Mouse (Mus musculus): ENCODE results near the gene Grsf1. TPM values are rescaled to one million over a fixed set of nuclear protein-coding genes. Genes with fewer than 3 reads are reported as not detected.
A peak's percentile ranks its signal among the peaks of the same experiment; 100 is the strongest.

The Grsf1 gene
- 80.3 and 82.5 TPM in 2 replicates for polyA plus RNA-seq (2012; rRNA removed)

DNA sequence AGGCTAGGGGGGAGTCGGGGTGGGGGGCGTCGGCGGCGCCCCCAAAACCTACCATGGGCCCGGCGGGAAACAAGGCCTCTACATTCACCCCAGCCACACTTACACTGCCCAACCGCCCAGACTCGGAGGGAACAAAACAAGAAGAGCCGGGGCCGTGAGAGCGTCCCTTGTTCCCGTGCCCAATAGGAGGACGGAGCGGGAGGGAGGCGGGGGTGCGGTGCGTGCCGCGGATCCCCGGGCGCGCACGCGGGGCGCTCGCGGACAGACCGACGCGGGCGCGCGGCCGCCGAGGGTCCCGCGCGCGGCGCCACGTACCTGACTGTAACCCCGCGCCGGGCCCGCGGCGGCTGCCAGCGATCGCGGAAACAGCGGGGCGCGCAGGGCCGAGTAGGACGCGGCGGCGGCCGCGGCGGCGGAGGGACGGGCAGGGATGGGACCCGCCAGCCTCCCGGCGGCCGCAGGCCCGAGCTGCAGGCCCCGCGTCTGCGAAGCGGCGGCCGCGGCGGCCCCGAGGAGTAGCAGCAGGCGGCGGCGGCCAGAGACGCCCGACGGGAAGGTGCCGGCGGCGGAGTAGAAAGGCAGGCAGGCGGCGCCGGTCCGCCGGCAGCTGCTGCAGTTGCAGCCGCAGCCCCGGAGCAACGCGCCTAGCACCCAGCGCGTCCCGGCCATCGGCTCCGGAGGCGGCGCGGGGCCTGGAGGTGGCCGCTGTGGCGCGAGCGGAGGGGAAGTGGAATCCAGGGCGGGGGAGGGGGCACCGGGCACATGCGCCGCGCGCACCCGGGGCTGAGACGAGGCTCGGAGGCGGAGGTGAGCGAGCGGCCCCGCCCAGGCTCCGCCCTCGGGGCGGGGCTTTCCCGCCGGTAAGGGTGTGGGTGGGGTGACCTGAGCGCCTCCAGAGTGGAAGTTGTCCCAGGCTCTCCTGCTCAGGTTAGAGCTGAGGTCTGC, at the start of gene Grsf1:
Gene Grsf1 (minus strand): TSS at position 729 of the 945 bp plus-strand sequence.
- peak; percentile 56 to 90 for DNase-seq (ENCODE audit: extremely low spot score in 1 of 2, low spot score in 1 of 2)

DNA sequence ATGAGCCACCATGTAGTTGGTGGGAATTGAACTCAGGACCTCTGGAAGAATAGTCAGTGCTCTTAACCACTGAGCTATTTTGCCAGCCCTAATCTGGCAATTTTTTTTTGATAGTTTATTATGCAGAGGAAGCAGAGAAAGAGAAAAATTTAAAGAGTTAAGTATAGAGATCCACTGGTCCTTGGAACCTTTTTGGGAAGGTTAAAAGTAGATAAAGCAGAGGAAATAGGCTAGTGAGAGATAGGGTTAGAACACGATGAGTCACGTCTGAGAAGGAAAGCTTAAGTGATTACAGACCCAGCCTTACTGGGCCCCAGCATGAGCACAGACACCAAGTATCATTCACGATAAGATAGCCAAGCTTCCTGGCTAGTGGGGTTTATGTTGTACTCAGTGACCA, 48.1 kb upstream of the Grsf1 start:
- DNase-seq (ENCODE audit: extremely low spot score in 1 of 2, low spot score in 1 of 2), result no peak

DNA sequence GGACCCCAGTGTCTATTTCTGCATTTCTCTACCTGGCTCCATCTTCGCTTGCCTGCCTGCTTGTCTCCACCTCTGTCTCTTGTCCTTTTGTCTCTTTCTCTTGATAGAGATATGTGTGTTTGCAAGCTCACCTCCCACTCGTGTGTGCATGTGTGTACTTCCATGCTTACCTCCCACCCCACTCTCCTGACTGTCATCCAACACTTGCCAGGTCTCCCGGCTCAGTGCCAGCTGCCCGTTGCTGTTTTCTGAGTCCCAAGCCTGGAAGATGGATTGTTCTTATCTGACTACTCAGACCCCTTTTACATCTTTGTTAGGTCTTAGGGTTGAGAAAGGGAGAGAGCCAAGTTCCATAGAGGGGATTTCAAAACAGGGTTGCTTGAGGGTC, 46.2 kb upstream of the Grsf1 start:
- DNase-seq (ENCODE audit: extremely low spot score in 1 of 2, low spot score in 1 of 2), result peak in 1 of 2 experiments; percentile 20

GRCm38 (mm10) chr5:88721565-88722212, 45.7 kb upstream of the Grsf1 start:
- DNase-seq (ENCODE audit: extremely low spot score in 1 of 2, low spot score in 1 of 2), result no peak

DNA sequence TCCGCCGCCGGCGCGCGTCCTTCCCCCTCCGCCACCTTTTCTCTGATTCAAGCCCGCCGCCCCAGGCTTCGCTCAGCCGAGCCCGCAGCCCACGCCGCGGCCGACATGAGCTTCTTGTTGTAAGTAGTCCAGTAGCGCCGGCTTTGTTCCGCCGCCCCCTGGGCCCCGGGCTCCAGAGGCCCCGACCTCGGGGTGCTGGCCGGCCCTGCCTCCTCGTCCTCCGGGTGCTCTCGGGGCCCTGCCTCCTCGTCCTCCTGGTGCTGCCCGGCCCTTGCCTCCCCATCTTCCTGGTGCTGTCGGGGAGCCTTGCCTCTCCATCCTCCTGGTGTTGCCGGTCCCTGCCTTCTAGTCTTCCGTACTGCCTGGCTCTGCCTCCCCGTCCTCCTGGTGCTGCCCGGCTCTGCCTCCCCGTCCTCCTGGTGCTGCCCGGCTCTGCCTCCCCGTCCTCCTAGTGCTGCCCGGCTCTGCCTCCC, 45.1 kb upstream of the Grsf1 start:
- no peak for DNase-seq (ENCODE audit: extremely low spot score in 1 of 2, low spot score in 1 of 2)

GRCm38 (mm10) chr5:88720116-88721002, 44.4 kb upstream of the Grsf1 start, which contains the start of gene Mob1b:
Gene Mob1b, plus strand, starts transcription at chr5:88720855.
- peak; percentile 89 to 97 for DNase-seq (ENCODE audit: extremely low spot score in 1 of 2, low spot score in 1 of 2)

DNA sequence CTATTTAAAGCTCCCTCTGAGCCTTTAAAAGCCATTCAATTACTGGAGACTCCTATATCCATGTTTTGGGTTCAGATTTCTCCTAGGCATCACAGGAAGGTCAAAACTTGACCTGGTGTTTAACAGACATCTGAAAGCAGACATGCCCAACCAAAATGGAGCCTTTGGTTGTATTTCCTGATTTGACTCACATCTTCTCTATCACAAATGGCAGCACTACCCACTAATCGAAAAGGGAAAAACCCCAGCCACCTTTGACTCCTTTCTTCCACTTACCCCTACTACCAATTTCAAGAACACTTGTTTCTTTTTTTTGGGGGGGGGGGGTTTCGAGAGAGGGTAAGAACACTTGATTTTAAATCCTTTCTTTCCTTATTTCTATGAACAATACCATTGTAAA, 41.0 kb upstream of the Grsf1 start:
- DNase-seq (ENCODE audit: extremely low spot score in 1 of 2, low spot score in 1 of 2), result no peak

DNA sequence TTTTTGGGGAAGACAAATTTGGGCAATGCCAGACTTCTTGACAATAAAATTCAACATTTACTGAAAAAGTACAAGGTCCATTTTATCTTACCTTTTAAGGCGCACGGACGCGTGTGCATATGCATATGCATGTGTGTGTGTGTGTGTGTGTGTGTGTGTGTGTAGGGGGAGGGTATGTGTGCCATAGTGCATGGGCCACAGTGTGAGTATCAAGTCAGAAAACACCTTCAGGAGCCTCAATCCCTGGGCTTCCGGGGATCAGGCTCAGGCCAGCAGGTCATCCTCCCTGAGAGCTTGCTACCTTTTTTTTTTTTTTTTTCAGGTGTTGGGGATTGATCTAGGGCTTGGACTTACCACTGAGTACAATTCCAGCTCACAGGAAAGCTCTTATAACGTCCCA, 36.4 kb upstream of the Grsf1 start:
- no peak for DNase-seq (ENCODE audit: extremely low spot score in 1 of 2, low spot score in 1 of 2)

GRCm38 (mm10) chr5:88711618-88712224, 35.8 kb upstream of the Grsf1 start:
- DNase-seq (ENCODE audit: extremely low spot score in 1 of 2, low spot score in 1 of 2), result no peak

GRCm38 (mm10) chr5:88711128-88711527, 35.2 kb upstream of the Grsf1 start:
- no peak for DNase-seq (ENCODE audit: extremely low spot score in 1 of 2, low spot score in 1 of 2)

DNA sequence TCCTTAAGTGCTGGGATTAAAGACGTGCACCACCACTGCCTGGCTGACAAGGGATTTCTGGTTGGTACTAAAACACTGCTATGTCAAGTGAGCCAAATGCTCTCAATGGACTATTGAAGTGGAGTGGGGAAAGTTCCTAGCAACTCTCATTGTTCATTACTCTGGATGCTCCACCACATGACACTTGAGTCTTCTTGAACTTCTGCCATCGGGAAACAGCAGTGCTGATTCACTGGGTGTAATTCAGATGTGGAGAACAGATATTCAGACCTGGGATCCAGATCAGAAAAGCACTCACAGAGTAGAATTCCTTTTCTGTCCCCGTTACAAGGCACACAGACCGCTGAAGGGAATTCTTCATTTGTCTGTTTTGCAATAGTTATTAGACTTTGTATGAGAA, 27.6 kb upstream of the Grsf1 start:
- no peak for DNase-seq (ENCODE audit: extremely low spot score in 1 of 2, low spot score in 1 of 2)

GRCm38 (mm10) chr5:88702041-88702440, 26.1 kb upstream of the Grsf1 start:
- no peak for DNase-seq (ENCODE audit: extremely low spot score in 1 of 2, low spot score in 1 of 2)

DNA sequence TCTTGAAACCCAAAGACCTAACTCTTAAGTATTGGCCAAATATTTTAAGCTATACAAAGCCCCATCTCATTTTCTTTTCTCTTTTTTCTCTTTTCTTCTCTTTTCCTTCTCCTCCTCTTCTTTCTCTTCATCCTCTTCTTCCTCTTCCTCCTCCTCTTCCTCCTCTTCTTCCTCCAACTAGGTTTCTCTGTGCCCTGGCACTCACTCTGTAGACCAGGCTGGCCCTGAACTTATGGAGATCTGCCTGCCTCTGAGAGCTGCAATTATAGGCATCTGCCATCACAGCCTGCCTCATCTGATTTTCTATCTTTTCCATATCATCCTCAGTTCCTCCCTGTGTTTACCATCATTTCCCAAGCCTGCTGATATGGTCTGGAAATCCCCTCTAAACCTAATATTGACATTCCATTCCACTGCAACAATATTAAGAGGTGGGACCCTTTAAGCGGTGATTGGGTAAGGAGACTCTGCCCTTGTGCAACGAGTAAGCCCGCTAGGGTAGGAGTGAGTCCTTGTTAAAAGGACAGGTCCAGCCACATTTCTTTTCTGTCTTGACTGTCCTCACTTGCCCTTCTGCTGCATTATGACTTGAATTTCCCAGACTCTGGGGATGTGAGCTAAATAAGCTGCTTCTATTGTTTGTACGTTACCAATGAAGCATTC, 23.4 kb upstream of the Grsf1 start:
- DNase-seq (ENCODE audit: extremely low spot score in 1 of 2, low spot score in 1 of 2), result no peak

- DNase-seq (ENCODE audit: extremely low spot score in 1 of 2, low spot score in 1 of 2), result no peak
Measured at GRCm38 (mm10) chr5:88697291-88697690, 21.3 kb upstream of the Grsf1 start.

GRCm38 (mm10) chr5:88693057-88693456, 17.1 kb upstream of the Grsf1 start:
- DNase-seq (ENCODE audit: extremely low spot score in 1 of 2, low spot score in 1 of 2), result no peak

DNA sequence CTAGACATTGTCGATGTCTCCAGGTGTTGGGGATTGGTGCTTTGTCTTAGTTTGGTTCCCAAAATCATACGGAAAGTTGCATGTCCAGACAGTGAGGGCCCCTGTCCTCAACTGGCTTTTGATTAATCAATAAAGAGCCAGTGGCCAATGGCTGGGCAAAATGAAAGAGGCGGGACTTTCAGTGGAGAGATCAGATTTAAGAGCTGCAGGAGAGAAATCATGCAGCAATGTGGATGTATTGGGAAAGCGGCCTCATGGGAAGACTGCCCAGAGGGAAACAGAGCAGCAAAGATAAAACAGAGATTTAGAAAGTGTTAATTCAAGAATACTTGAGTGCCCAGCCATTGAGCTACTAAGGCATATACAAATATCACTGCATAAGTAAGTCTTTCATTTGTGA, 16.6 kb upstream of the Grsf1 start:
- no peak for DNase-seq (ENCODE audit: extremely low spot score in 1 of 2, low spot score in 1 of 2)

DNA sequence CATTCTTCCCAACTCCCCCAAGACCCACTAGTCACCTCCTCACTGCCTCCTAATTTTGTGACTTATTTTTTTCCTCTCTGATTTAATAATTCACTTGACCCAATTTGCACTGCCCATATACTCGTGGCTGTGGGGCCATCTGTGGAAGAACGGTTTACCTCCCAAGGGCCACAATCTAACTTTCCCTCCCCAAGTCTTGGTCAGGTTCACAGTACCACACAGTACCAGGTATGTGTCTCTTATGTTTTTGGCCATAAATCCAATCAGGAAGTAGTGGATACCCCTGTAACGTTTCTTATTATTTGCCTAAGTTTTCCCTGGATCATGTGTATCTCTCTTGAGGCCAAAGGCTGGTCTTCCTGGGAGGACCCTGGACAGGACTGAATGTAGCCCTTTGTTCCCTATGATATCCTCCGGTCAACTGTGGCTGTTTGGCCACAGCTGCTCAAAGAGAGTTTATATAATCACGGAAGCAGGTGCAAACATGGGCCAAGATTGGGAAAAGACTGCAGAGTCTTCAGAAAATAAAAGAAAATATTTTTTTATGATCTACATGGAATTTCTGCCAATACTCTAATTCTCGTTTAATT, 15.6 kb upstream of the Grsf1 start:
- DNase-seq (ENCODE audit: extremely low spot score in 1 of 2, low spot score in 1 of 2), result no peak

- no peak for DNase-seq (ENCODE audit: extremely low spot score in 1 of 2, low spot score in 1 of 2)
Measured at GRCm38 (mm10) chr5:88690681-88691505, 14.9 kb upstream of the Grsf1 start.

Data from frontal cortex, adult 2 months (tissue).